8 mouse cellular contexts compared by ENCODE assay signal in genomic region chr11:20896277-20897123, GRCm38 (mm10).
A peak's percentile ranks its signal among the peaks of the same experiment; 100 is the strongest.
DNase-seq lines count a peak whose midpoint lies in the region; ATAC-seq and TF ChIP-seq lines count a peak whose summit lies in the region.

No protein-coding gene starts in this region.

- H3K4me1 ChIP-seq in kidney, embryonic 16.5 days (ENCODE audit: insufficient read depth, low read length): peaks cover 10% of the 10 kb centered on the region

- no peak overlapping the region for H3K4me2 ChIP-seq in kidney, embryonic 16.5 days (replicated peaks; ENCODE audit: low read depth, low read length)

- no peaks in the 10 kb centered on the region for H3K36me3 ChIP-seq in kidney, embryonic 16.5 days (ENCODE audit: insufficient read depth, low read length)

- whole genome bisulfite sequencing in kidney, embryonic 16.5 days: 46% methylated on average over 11 of the region's 11 CpGs

- TF ChIP-seq CTCF in left cerebral cortex, adult 2 months (IDR thresholded peaks at IDR 0.05): no peak

- ATAC-seq in kidney, embryonic 16.5 days (ENCODE audit: low FRiP score, low TSS enrichment): peak; percentile 79
- peak; percentile 31; the same call in 1 of the 2 replicates for ATAC-seq in megakaryocyte, adult 5-6 weeks (ENCODE audit: poor library complexity, severe bottlenecking)

- peak; percentile 95 for DNase-seq in 3T3-L1 (ENCODE audit: low read depth, low spot score)
- peak; percentile 5 for DNase-seq in T-cell, adult 2 months (ENCODE audit: low spot score)
- peak; percentile 63 to 72 for DNase-seq in heart, adult 18-20 months
- no peak for DNase-seq in left cerebral cortex, adult 2 months (ENCODE audit: extremely low spot score in 1 of 2, low spot score in 2 of 2)
- no peak for DNase-seq in layer of hippocampus, adult 18-20 months (ENCODE audit: low spot score in 2 of 2)
- no peak for DNase-seq in c-Kit-positive CD71-positive TER-119-positive erythroid progenitor cells, embryonic 14.5 days (ENCODE audit: low spot score)

- 0 out of 2 replicates have a peak, but pooled peaks cover 4% of the 10 kb centered on the region for H3K27me3 ChIP-seq in kidney, embryonic 16.5 days (ENCODE audit: insufficient read depth, low read length)

- no peak overlapping the region for H3K4me3 ChIP-seq in kidney, embryonic 16.5 days (ENCODE audit: low read length)
- H3K4me3 ChIP-seq in left cerebral cortex, adult 2 months: no peak overlapping the region

- H3K9ac ChIP-seq in kidney, embryonic 16.5 days (replicated peaks; ENCODE audit: low read length): no peak overlapping the region

- H3K27ac ChIP-seq in kidney, embryonic 16.5 days (ENCODE audit: low read length): 0 out of 2 replicates have a peak overlapping the region, but pooled peaks have one; percentile 6
- no peak overlapping the region for H3K27ac ChIP-seq in left cerebral cortex, adult 2 months

- intact Hi-C loops in left cerebral cortex, adult 2 months (cut with DNase I): no loop called here

- H3K9me3 ChIP-seq in kidney, embryonic 16.5 days (ENCODE audit: low read length): no peaks in the 10 kb centered on the region

Comparison
In these comparisons a context has a peak if more than half of its experiments do, and no peak if none do; other contexts are left out.
1. DNase-seq: peak in 3T3-L1 (single experiment), T-cell, adult 2 months (single experiment) and heart, adult 18-20 months (2 of 2); none in left cerebral cortex, adult 2 months (0 of 2), layer of hippocampus, adult 18-20 months (0 of 2) and c-Kit-positive CD71-positive TER-119-positive erythroid progenitor cells, embryonic 14.5 days (single experiment).